Mouse (Mus musculus) E14TG2a.4 (cell line): ENCODE results near the gene Syt7.

ENCODE experiments used
- CTCF ChIP-seq: conservative IDR thresholded peaks from 2 replicates; pipeline ENCODE4 v1.5.1; 2014; ENCODE audit warnings: low read length
- NANOG ChIP-seq: IDR thresholded peaks from 2 replicates; pipeline ENCODE4 v1.6.1; 2014; ENCODE audit warnings: borderline replicate concordance, low read length, mixed read lengths
- POU5F1 ChIP-seq: IDR thresholded peaks from 2 replicates; pipeline ENCODE4 v1.6.1; 2014; ENCODE audit warnings: low read length, borderline replicate concordance

DNA sequence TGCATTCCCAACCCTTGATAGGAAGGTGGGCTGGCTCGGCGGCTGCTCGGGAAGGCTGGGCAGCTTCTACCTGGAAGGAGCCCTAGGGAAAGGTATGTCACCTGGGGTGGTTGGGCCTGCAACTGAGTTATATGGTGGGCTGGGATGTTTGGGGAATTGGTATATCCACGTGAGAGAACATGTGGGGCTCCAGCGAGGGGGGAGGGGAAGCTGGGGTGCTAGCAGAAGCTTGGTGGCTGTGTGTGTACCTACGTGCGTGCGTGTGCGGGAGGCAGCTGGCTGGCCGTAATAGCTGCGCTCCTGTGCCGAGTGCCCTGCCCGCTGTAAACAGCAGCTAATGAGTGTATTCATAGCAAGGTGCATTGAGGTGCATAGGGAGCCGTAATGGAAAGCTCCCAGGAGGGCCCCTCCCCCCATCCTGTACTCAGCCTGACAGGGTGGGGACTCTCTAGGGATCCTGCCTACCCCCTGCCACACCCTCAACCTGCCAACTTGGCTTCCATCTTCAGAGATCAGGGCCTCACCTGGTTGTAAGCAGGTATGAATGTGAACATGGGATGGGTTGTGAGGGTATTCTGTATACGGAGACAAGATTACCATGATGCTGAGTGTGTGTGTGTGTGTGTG lies 5.1 kb downstream of the Syt7 start:
- TF ChIP-seq CTCF (no peak), POU5F1 (no peak), NANOG (no peak)
